Mouse (Mus musculus): ENCODE results near the gene Gck. TPM values are rescaled to one million over a fixed set of nuclear protein-coding genes. Genes with fewer than 3 reads are reported as not detected.
"Not testable (repeated sequence)": the region's sequence is repeated elsewhere in the genome, so short reads cannot be mapped to it uniquely, and the experiment has no call there.

Gene Gck
- polyA plus RNA-seq, 1 experiment from 2014 or later = 2.3 TPM

- Histone ChIP-seq H3K27ac (ENCODE audit: low read depth) (peak overlapping the region; percentile 14; the same call in 1 of the 2 replicates), H3K9ac (ENCODE audit: low read length) (peak overlapping the region; percentile 40), H3K4me1 (replicated peaks; ENCODE audit: control insufficient read depth, insufficient read depth, low read length) (peaks cover 30% of the 10 kb centered on the region), H3K27me3 (replicated peaks; ENCODE audit: control insufficient read depth, insufficient read depth, low read length) (no peaks in the 10 kb centered on the region; the same call in 1 of the 2 replicates), H3K9me3 (ENCODE audit: control insufficient read depth, low read length) (no peaks in the 10 kb centered on the region), H3K4me3 (ENCODE audit: low read depth, low read length) (peak overlapping the region; percentile 40), H3K4me2 (ENCODE audit: low read length) (peak overlapping the region; percentile 67), H3K36me3 (ENCODE audit: control insufficient read depth, insufficient read depth, low read length) (no peaks in the 10 kb centered on the region)
- ATAC-seq (replicated peaks; ENCODE audit: low FRiP score, low TSS enrichment, low read depth) (no peak), DNase-seq (ENCODE audit: low spot score) (no peak)
- 20% methylated on average over 3 of the region's 3 CpGs for WGBS
Measured at GRCm38 (mm10) chr11:5901320-5901719, 48.6 kb downstream of the Gck start.

GRCm38 (mm10) chr11:5899286-5899685, 50.6 kb downstream of the Gck start:
- DNase-seq (ENCODE audit: low spot score) (no peak), ATAC-seq (replicated peaks; ENCODE audit: low FRiP score, low TSS enrichment, low read depth) (no peak)
- H3K36me3 ChIP-seq (ENCODE audit: control insufficient read depth, insufficient read depth, low read length) = no peaks in the 10 kb centered on the region
- H3K27ac ChIP-seq (ENCODE audit: low read depth) = no peak overlapping the region
- H3K4me2 ChIP-seq (ENCODE audit: low read length) = no peak overlapping the region
- H3K9ac ChIP-seq (ENCODE audit: low read length) = no peak overlapping the region
- H3K4me3 ChIP-seq (ENCODE audit: low read depth, low read length) = no peak overlapping the region
- peaks cover 30% of the 10 kb centered on the region for H3K4me1 ChIP-seq (replicated peaks; ENCODE audit: control insufficient read depth, insufficient read depth, low read length)
- 92% methylated on average over 10 of the region's 10 CpGs for WGBS
- no peaks in the 10 kb centered on the region for H3K9me3 ChIP-seq (ENCODE audit: control insufficient read depth, low read length)
- H3K27me3 ChIP-seq (replicated peaks; ENCODE audit: control insufficient read depth, insufficient read depth, low read length) = no peaks in the 10 kb centered on the region; the same call in 1 of the 2 replicates

GRCm38 (mm10) chr11:5898531-5898930, 51.4 kb downstream of the Gck start, which contains the start of gene Myl7:
Myl7 (minus strand) TSS chr11:5898782.
- no peaks in the 10 kb centered on the region for H3K36me3 ChIP-seq (ENCODE audit: control insufficient read depth, insufficient read depth, low read length)
- H3K4me2 ChIP-seq (ENCODE audit: low read length) = peak within 1 kb of the TSS; percentile 11; the same call in 1 of the 2 replicates
- ATAC-seq (replicated peaks; ENCODE audit: low FRiP score, low TSS enrichment, low read depth) = no peak
- no peaks in the 10 kb centered on the region; the same call in 1 of the 2 replicates for H3K27me3 ChIP-seq (replicated peaks; ENCODE audit: control insufficient read depth, insufficient read depth, low read length)
- H3K4me1 ChIP-seq (replicated peaks; ENCODE audit: control insufficient read depth, insufficient read depth, low read length) = peaks cover 32% of the 10 kb centered on the region
- H3K27ac ChIP-seq (ENCODE audit: low read depth) = no peak within 1 kb of the TSS
- no peak within 1 kb of the TSS for H3K4me3 ChIP-seq (ENCODE audit: low read depth, low read length)
- H3K9ac ChIP-seq (ENCODE audit: low read length) = no peak within 1 kb of the TSS
- no peaks in the 10 kb centered on the region for H3K9me3 ChIP-seq (ENCODE audit: control insufficient read depth, low read length)
- no peak for DNase-seq (ENCODE audit: low spot score)
- 57% methylated on average over 5 of the region's 5 CpGs for WGBS

GRCm38 (mm10) chr11:5897839-5898238, 52.0 kb downstream of the Gck start:
- Histone ChIP-seq H3K27ac (ENCODE audit: low read depth) (no peak overlapping the region), H3K4me1 (replicated peaks; ENCODE audit: control insufficient read depth, insufficient read depth, low read length) (peaks cover 38% of the 10 kb centered on the region), H3K4me3 (ENCODE audit: low read depth, low read length) (no peak overlapping the region), H3K36me3 (ENCODE audit: control insufficient read depth, insufficient read depth, low read length) (no peaks in the 10 kb centered on the region), H3K9ac (ENCODE audit: low read length) (no peak overlapping the region), H3K4me2 (ENCODE audit: low read length) (peak overlapping the region; percentile 11; the same call in 1 of the 2 replicates), H3K27me3 (replicated peaks; ENCODE audit: control insufficient read depth, insufficient read depth, low read length) (no peaks in the 10 kb centered on the region; the same call in 1 of the 2 replicates), H3K9me3 (ENCODE audit: control insufficient read depth, low read length) (no peaks in the 10 kb centered on the region)
- ATAC-seq (replicated peaks; ENCODE audit: low FRiP score, low TSS enrichment, low read depth) = no peak
- DNase-seq (ENCODE audit: low spot score) = no peak
- 24% methylated on average over 10 of the region's 10 CpGs for WGBS

GRCm38 (mm10) chr11:5897230-5897629, 52.7 kb downstream of the Gck start:
- Histone ChIP-seq H3K27me3 (replicated peaks; ENCODE audit: control insufficient read depth, insufficient read depth, low read length) (no peaks in the 10 kb centered on the region; the same call in 1 of the 2 replicates), H3K9ac (ENCODE audit: low read length) (0 out of 2 replicates have a peak overlapping the region, but pooled peaks have one; percentile 7), H3K4me1 (replicated peaks; ENCODE audit: control insufficient read depth, insufficient read depth, low read length) (peaks cover 39% of the 10 kb centered on the region), H3K9me3 (ENCODE audit: control insufficient read depth, low read length) (no peaks in the 10 kb centered on the region), H3K4me3 (ENCODE audit: low read depth, low read length) (no peak overlapping the region), H3K36me3 (ENCODE audit: control insufficient read depth, insufficient read depth, low read length) (no peaks in the 10 kb centered on the region), H3K4me2 (ENCODE audit: low read length) (peak overlapping the region; percentile 11; the same call in 1 of the 2 replicates), H3K27ac (ENCODE audit: low read depth) (no peak overlapping the region)
- 21% methylated on average over 16 of the region's 16 CpGs for WGBS
- no peak for ATAC-seq (replicated peaks; ENCODE audit: low FRiP score, low TSS enrichment, low read depth)
- DNase-seq (ENCODE audit: low spot score) = no peak

- ATAC-seq (replicated peaks; ENCODE audit: low FRiP score, low TSS enrichment, low read depth) = no peak
- H3K4me1 ChIP-seq (replicated peaks; ENCODE audit: control insufficient read depth, insufficient read depth, low read length) = peaks cover 39% of the 10 kb centered on the region
- no peak for DNase-seq (ENCODE audit: low spot score)
- no peaks in the 10 kb centered on the region for H3K36me3 ChIP-seq (ENCODE audit: control insufficient read depth, insufficient read depth, low read length)
- H3K27ac ChIP-seq (ENCODE audit: low read depth) = no peak overlapping the region
- H3K4me2 ChIP-seq (ENCODE audit: low read length) = no peak overlapping the region
- no peaks in the 10 kb centered on the region; the same call in 1 of the 2 replicates for H3K27me3 ChIP-seq (replicated peaks; ENCODE audit: control insufficient read depth, insufficient read depth, low read length)
- H3K9ac ChIP-seq (ENCODE audit: low read length) = no peak overlapping the region
- H3K9me3 ChIP-seq (ENCODE audit: control insufficient read depth, low read length) = no peaks in the 10 kb centered on the region
- 75% methylated on average over 6 of the region's 6 CpGs for WGBS
- no peak overlapping the region for H3K4me3 ChIP-seq (ENCODE audit: low read depth, low read length)
Measured at GRCm38 (mm10) chr11:5893807-5894206, 56.1 kb downstream of the Gck start.

GRCm38 (mm10) chr11:5892810-5893368, 57.0 kb downstream of the Gck start:
- no peak for ATAC-seq (replicated peaks; ENCODE audit: low FRiP score, low TSS enrichment, low read depth)
- Histone ChIP-seq H3K9ac (ENCODE audit: low read length) (no peak overlapping the region), H3K4me3 (ENCODE audit: low read depth, low read length) (no peak overlapping the region), H3K4me1 (replicated peaks; ENCODE audit: control insufficient read depth, insufficient read depth, low read length) (peaks cover 38% of the 10 kb centered on the region), H3K9me3 (ENCODE audit: control insufficient read depth, low read length) (no peaks in the 10 kb centered on the region), H3K4me2 (ENCODE audit: low read length) (no peak overlapping the region), H3K36me3 (ENCODE audit: control insufficient read depth, insufficient read depth, low read length) (no peaks in the 10 kb centered on the region), H3K27me3 (replicated peaks; ENCODE audit: control insufficient read depth, insufficient read depth, low read length) (no peaks in the 10 kb centered on the region), H3K27ac (ENCODE audit: low read depth) (no peak overlapping the region; the same call in 1 of the 2 replicates)
- WGBS = 32% methylated on average over 4 of the region's 4 CpGs
- DNase-seq (ENCODE audit: low spot score) = no peak

GRCm38 (mm10) chr11:5892151-5892591, 57.7 kb downstream of the Gck start:
- 26% methylated on average over 8 of the region's 8 CpGs for WGBS
- Histone ChIP-seq H3K9ac (ENCODE audit: low read length) (no peak overlapping the region), H3K4me2 (ENCODE audit: low read length) (no peak overlapping the region), H3K27ac (ENCODE audit: low read depth) (no peak overlapping the region), H3K4me1 (replicated peaks; ENCODE audit: control insufficient read depth, insufficient read depth, low read length) (peaks cover 38% of the 10 kb centered on the region), H3K27me3 (replicated peaks; ENCODE audit: control insufficient read depth, insufficient read depth, low read length) (no peaks in the 10 kb centered on the region), H3K9me3 (ENCODE audit: control insufficient read depth, low read length) (no peaks in the 10 kb centered on the region), H3K36me3 (ENCODE audit: control insufficient read depth, insufficient read depth, low read length) (no peaks in the 10 kb centered on the region), H3K4me3 (ENCODE audit: low read depth, low read length) (no peak overlapping the region)
- peak; percentile 37 for ATAC-seq (replicated peaks; ENCODE audit: low FRiP score, low TSS enrichment, low read depth)
- DNase-seq (ENCODE audit: low spot score) = no peak

GRCm38 (mm10) chr11:5888563-5888962, 61.3 kb downstream of the Gck start:
- peaks cover 35% of the 10 kb centered on the region for H3K4me1 ChIP-seq (replicated peaks; ENCODE audit: control insufficient read depth, insufficient read depth, low read length)
- H3K9me3 ChIP-seq (ENCODE audit: control insufficient read depth, low read length); H3K27me3 ChIP-seq (replicated peaks; ENCODE audit: control insufficient read depth, insufficient read depth, low read length); H3K36me3 ChIP-seq (ENCODE audit: control insufficient read depth, insufficient read depth, low read length); DNase-seq (ENCODE audit: low spot score); H3K4me2 ChIP-seq (ENCODE audit: low read length); H3K4me3 ChIP-seq (ENCODE audit: low read depth, low read length); H3K9ac ChIP-seq (ENCODE audit: low read length); H3K27ac ChIP-seq (ENCODE audit: low read depth); ATAC-seq (replicated peaks; ENCODE audit: low FRiP score, low TSS enrichment, low read depth): not testable (repeated sequence)
- WGBS = 63% methylated on average over 5 of the region's 5 CpGs
